Mouse (Mus musculus): Measurements from ENCODE around the gene Inf2. TPM values are rescaled to one million over a fixed set of nuclear protein-coding genes. Genes with fewer than 3 reads are reported as not detected.
A peak's percentile ranks its signal among the peaks of the same experiment; 100 is the strongest.

Inf2 gene
- polyA plus RNA-seq, 1 experiment from 2014 or later: 4.8 TPM

GRCm38 (mm10) chr12:112619686-112620353 lies 31.2 kb downstream of the Inf2 start, which contains the start of gene Adssl1:
Adssl1 (plus strand) TSS chr12:112620045.
- ATAC-seq (replicated peaks; ENCODE audit: low FRiP score): peak; percentile 74

GRCm38 (mm10) chr12:112620354-112621061 lies 31.9 kb downstream of the Inf2 start:
- peak overlapping the region; percentile 66 for H3K9ac ChIP-seq
- H3K4me3 ChIP-seq (replicated peaks): peak overlapping the region; percentile 54
- WGBS: 12% methylated on average over 16 of the region's 16 CpGs
- ATAC-seq (replicated peaks; ENCODE audit: low FRiP score): peak; percentile 9; the same call in 1 of the 2 replicates
- peaks cover 43% of the 10 kb centered on the region for H3K4me1 ChIP-seq
- peak overlapping the region; percentile 99 for H3K4me2 ChIP-seq
- H3K27ac ChIP-seq: no peak overlapping the region
- H3K27me3 ChIP-seq: peaks cover 40% of the 10 kb centered on the region
- no peaks in the 10 kb centered on the region for H3K36me3 ChIP-seq
- no peaks in the 10 kb centered on the region for H3K9me3 ChIP-seq (replicated peaks)

More at GRCm38 (mm10) chr12:112619686-112620353, 31.2 kb downstream of the Inf2 start, which contains the start of gene Adssl1:
- 1% methylated on average over 37 of the region's 56 CpGs for WGBS
- Histone ChIP-seq H3K4me1 (peaks cover 43% of the 10 kb centered on the region), H3K36me3 (no peaks in the 10 kb centered on the region), H3K4me3 (replicated peaks) (peak within 1 kb of the TSS; percentile 54), H3K9ac (peak within 1 kb of the TSS; percentile 66), H3K9me3 (replicated peaks) (no peaks in the 10 kb centered on the region), H3K27ac (peak within 1 kb of the TSS; percentile 29; the same call in 1 of the 2 replicates), H3K4me2 (peak within 1 kb of the TSS; percentile 99), H3K27me3 (peaks cover 40% of the 10 kb centered on the region)

GRCm38 (mm10) chr12:112621900-112622299 lies 33.3 kb downstream of the Inf2 start:
- H3K4me3 ChIP-seq (replicated peaks): no peak overlapping the region
- H3K4me1 ChIP-seq: peaks cover 43% of the 10 kb centered on the region
- ATAC-seq (replicated peaks; ENCODE audit: low FRiP score): no peak
- H3K27me3 ChIP-seq: peaks cover 40% of the 10 kb centered on the region
- H3K9me3 ChIP-seq (replicated peaks): no peaks in the 10 kb centered on the region
- H3K36me3 ChIP-seq: no peaks in the 10 kb centered on the region
- WGBS: 80% methylated on average over 3 of the region's 3 CpGs
- H3K4me2 ChIP-seq: no peak overlapping the region
- H3K9ac ChIP-seq: no peak overlapping the region
- no peak overlapping the region for H3K27ac ChIP-seq

- no peak overlapping the region for H3K27ac ChIP-seq
- WGBS: 18% methylated on average over 2 of the region's 2 CpGs
- H3K4me1 ChIP-seq: peaks cover 41% of the 10 kb centered on the region
- H3K4me3 ChIP-seq (replicated peaks): no peak overlapping the region
- no peak overlapping the region for H3K4me2 ChIP-seq
- no peaks in the 10 kb centered on the region for H3K9me3 ChIP-seq (replicated peaks)
- peaks cover 34% of the 10 kb centered on the region for H3K27me3 ChIP-seq
- no peaks in the 10 kb centered on the region for H3K36me3 ChIP-seq
- ATAC-seq (replicated peaks; ENCODE audit: low FRiP score): no peak
- no peak overlapping the region for H3K9ac ChIP-seq
These were observed 35.2 kb downstream of the Inf2 start for GRCm38 (mm10) chr12:112623742-112624141.

GRCm38 (mm10) chr12:112625700-112626099 lies 37.1 kb downstream of the Inf2 start:
- ATAC-seq (replicated peaks; ENCODE audit: low FRiP score): no peak
- Histone ChIP-seq H3K4me1 (peaks cover 34% of the 10 kb centered on the region), H3K9ac (no peak overlapping the region), H3K27me3 (peaks cover 20% of the 10 kb centered on the region), H3K36me3 (no peaks in the 10 kb centered on the region), H3K27ac (no peak overlapping the region), H3K4me2 (no peak overlapping the region), H3K9me3 (replicated peaks) (no peaks in the 10 kb centered on the region), H3K4me3 (replicated peaks) (no peak overlapping the region)
- 74% methylated on average over 4 of the region's 4 CpGs for WGBS

GRCm38 (mm10) chr12:112626455-112626854 lies 37.9 kb downstream of the Inf2 start:
- peaks cover 33% of the 10 kb centered on the region for H3K4me1 ChIP-seq
- no peak overlapping the region for H3K27ac ChIP-seq
- no peak overlapping the region for H3K4me3 ChIP-seq (replicated peaks)
- H3K27me3 ChIP-seq: peaks cover 13% of the 10 kb centered on the region
- WGBS: 74% methylated on average over 6 of the region's 6 CpGs
- no peaks in the 10 kb centered on the region for H3K36me3 ChIP-seq
- no peak overlapping the region for H3K9ac ChIP-seq
- H3K4me2 ChIP-seq: no peak overlapping the region
- H3K9me3 ChIP-seq (replicated peaks): no peaks in the 10 kb centered on the region
- ATAC-seq (replicated peaks; ENCODE audit: low FRiP score): no peak

GRCm38 (mm10) chr12:112627097-112627881 lies 38.7 kb downstream of the Inf2 start:
- Histone ChIP-seq H3K27ac (no peak overlapping the region), H3K4me2 (no peak overlapping the region), H3K36me3 (no peaks in the 10 kb centered on the region), H3K27me3 (peaks cover 6% of the 10 kb centered on the region; the same call in 1 of the 2 replicates), H3K4me1 (peaks cover 42% of the 10 kb centered on the region), H3K9ac (no peak overlapping the region), H3K9me3 (replicated peaks) (no peaks in the 10 kb centered on the region), H3K4me3 (replicated peaks) (no peak overlapping the region)
- no peak for ATAC-seq (replicated peaks; ENCODE audit: low FRiP score)
- WGBS: 65% methylated on average over 7 of the region's 7 CpGs

GRCm38 (mm10) chr12:112628197-112628596 lies 39.6 kb downstream of the Inf2 start:
- peaks cover 48% of the 10 kb centered on the region for H3K4me1 ChIP-seq
- H3K27ac ChIP-seq: peak overlapping the region; percentile 56; the same call in 1 of the 2 replicates
- H3K9ac ChIP-seq: no peak overlapping the region
- H3K27me3 ChIP-seq: peaks cover under 1% of the 10 kb centered on the region; the same call in 1 of the 2 replicates
- H3K9me3 ChIP-seq (replicated peaks): no peaks in the 10 kb centered on the region
- no peak overlapping the region for H3K4me2 ChIP-seq
- no peaks in the 10 kb centered on the region for H3K36me3 ChIP-seq
- no peak; the same call in 1 of the 2 replicates for ATAC-seq (replicated peaks; ENCODE audit: low FRiP score)
- whole genome bisulfite sequencing: 78% methylated on average over 6 of the region's 6 CpGs
- no peak overlapping the region for H3K4me3 ChIP-seq (replicated peaks)

- 34% methylated on average over 19 of the region's 19 CpGs for WGBS
- Histone ChIP-seq H3K4me1 (peaks cover 42% of the 10 kb centered on the region), H3K4me3 (replicated peaks) (peak overlapping the region; percentile 35), H3K27ac (peak overlapping the region; percentile 56; the same call in 1 of the 2 replicates), H3K27me3 (no peaks in the 10 kb centered on the region), H3K4me2 (peak overlapping the region; percentile 67), H3K36me3 (no peaks in the 10 kb centered on the region), H3K9me3 (replicated peaks) (no peaks in the 10 kb centered on the region), H3K9ac (no peak overlapping the region)
- peak; percentile 85 for ATAC-seq (replicated peaks; ENCODE audit: low FRiP score)
These were observed 40.5 kb downstream of the Inf2 start for GRCm38 (mm10) chr12:112628928-112629721.

- Histone ChIP-seq H3K9me3 (replicated peaks) (no peaks in the 10 kb centered on the region), H3K27me3 (no peaks in the 10 kb centered on the region), H3K4me1 (peaks cover 41% of the 10 kb centered on the region), H3K9ac (no peak overlapping the region), H3K27ac (no peak overlapping the region), H3K4me2 (no peak overlapping the region), H3K36me3 (no peaks in the 10 kb centered on the region), H3K4me3 (replicated peaks) (no peak overlapping the region)
- ATAC-seq (replicated peaks; ENCODE audit: low FRiP score): no peak
- 88% methylated on average over 12 of the region's 12 CpGs for WGBS
These were observed 41.4 kb downstream of the Inf2 start for GRCm38 (mm10) chr12:112630029-112630428.

- Histone ChIP-seq H3K4me1 (peaks cover 41% of the 10 kb centered on the region), H3K9ac (no peak overlapping the region), H3K4me3 (replicated peaks) (no peak overlapping the region), H3K27me3 (no peaks in the 10 kb centered on the region), H3K27ac (no peak overlapping the region), H3K4me2 (no peak overlapping the region), H3K36me3 (no peaks in the 10 kb centered on the region), H3K9me3 (replicated peaks) (no peaks in the 10 kb centered on the region)
- ATAC-seq (replicated peaks; ENCODE audit: low FRiP score): no peak
- 68% methylated on average over 5 of the region's 5 CpGs for WGBS
These were observed 42.2 kb downstream of the Inf2 start for GRCm38 (mm10) chr12:112630796-112631195.

All from kidney, embryonic 15.5 days (tissue).